Mouse (Mus musculus): Measurements from ENCODE around the gene Klhl29.

GRCm38 (mm10) chr12:5258779-5259178 is 116.7 kb downstream of the Klhl29 start:
- TF ChIP-seq POLR2A (IDR thresholded peaks at IDR 0.05; ENCODE audit: insufficient read depth, low read depth, low read length) (no peak), CTCF (IDR thresholded peaks at IDR 0.05) (no peak), EP300 (IDR thresholded peaks at IDR 0.05; ENCODE audit: insufficient read depth, low read depth, low read length) (no peak)
